Mouse (Mus musculus): Measurements from ENCODE around the gene Snx7. TPM values are rescaled to one million over a fixed set of nuclear protein-coding genes. Genes with fewer than 3 reads are reported as not detected.

The Snx7 gene
- polyA plus RNA-seq, 1 experiment from 2014 or later = 19.5 TPM

Small RNAs within 50 kb of the gene (microRNA-seq; reads per million reads assigned to microRNA genes)
- not detected for gene Gm24811

Measured in embryonic facial prominence, embryonic 12.5 days (tissue).